Mouse (Mus musculus) C2C12 (cell line): ENCODE measurements around the gene Pmpca. TPM values are rescaled to one million over a fixed set of nuclear protein-coding genes. Genes with fewer than 3 reads are reported as not detected.

Experiments used
- H3K27me3 ChIP-seq: one replicate; pipeline ENCODE4 v1.6.1; 2011; ENCODE audit not compliant: control insufficient read depth, insufficient read depth, insufficient read length
- H3K36me3 ChIP-seq: one replicate; pipeline ENCODE4 v1.6.1; 2011; ENCODE audit not compliant: control insufficient read depth, insufficient read depth
- H3K4me3 ChIP-seq: one replicate; pipeline ENCODE4 v1.5.1; 2011; ENCODE audit warnings: mild to moderate bottlenecking, control low read depth; ENCODE audit not compliant: poor library complexity, insufficient read depth, severe bottlenecking
- H3K79me2 ChIP-seq: one replicate; pipeline ENCODE4 v1.6.1; 2011; ENCODE audit not compliant: control insufficient read depth, insufficient read depth
- H3K79me3 ChIP-seq: one replicate; pipeline ENCODE4 v1.6.1; 2011; ENCODE audit warnings: low read depth, control low read depth
- H3ac ChIP-seq: one replicate; pipeline ENCODE3; 2011; ENCODE audit warnings: low read depth; ENCODE audit not compliant: control insufficient read depth, insufficient read length
- CEBPB ChIP-seq: IDR thresholded peaks from one replicate; pipeline ENCODE4 v1.6.1; 2011; ENCODE audit warnings: low read depth, mild to moderate bottlenecking, control low read depth, moderate library complexity
- CTCF ChIP-seq: IDR thresholded peaks from one replicate; pipeline ENCODE4 v1.5.1; 2011; ENCODE audit not compliant: control insufficient read depth, insufficient read depth, insufficient read length
- FOSL1 ChIP-seq: IDR thresholded peaks from one replicate; pipeline ENCODE4 v1.8.0; 2011; ENCODE audit warnings: mild to moderate bottlenecking, low read length; ENCODE audit not compliant: poor library complexity, insufficient read depth, severe bottlenecking
- MAX ChIP-seq: IDR thresholded peaks from one replicate; pipeline ENCODE4 v1.6.1; 2011; ENCODE audit warnings: mild to moderate bottlenecking, control low read depth
- MYOD1 ChIP-seq: IDR thresholded peaks from one replicate; pipeline ENCODE4 v1.6.1; 2011; ENCODE audit warnings: low read depth; ENCODE audit not compliant: control insufficient read depth, insufficient read length
- MYOG ChIP-seq: IDR thresholded peaks from one replicate; pipeline ENCODE4 v1.6.1; 2011; ENCODE audit not compliant: control insufficient read depth, insufficient read length; ENCODE audit errors: extremely low read depth
- USF1 ChIP-seq: IDR thresholded peaks from one replicate; pipeline ENCODE4 v1.6.1; 2011; ENCODE audit warnings: low read depth, mild to moderate bottlenecking, control low read depth, moderate library complexity
- long read RNA-seq, 2 experiments: library from polyadenylated mRNA; unstranded; transcript quantifications; one replicate each; pipeline ENCODE4 v2.0.0; 2019 to 2020
- polyA plus RNA-seq: library from polyadenylated mRNA; unstranded; fragments of >200 nt; fragmentation: generic; extraction: Trizol; gene quantifications from one replicate; pipeline ENCODE4 v1.2.1, GENCODE M21; 2012; ENCODE audit warnings: missing spikeins

Pmpca gene
- polyA plus RNA-seq = 93.8 TPM
- long read RNA-seq, experiment 1, transcript Pmpca-201 (13 exons, 3,135 nt) = major isoform, 90 of 120 reads
- long read RNA-seq, experiment 1, partial matches to known transcripts = 10 of 120 reads
- long read RNA-seq, experiment 1, other reads (novel, unspliced or antisense) = 18 of 120 reads
- long read RNA-seq, experiment 2, transcript Pmpca-201 (13 exons, 3,135 nt) = major isoform, 950 of 1,037 reads
- long read RNA-seq, experiment 2, transcript Pmpca-202 (11 exons, 1,638 nt) = minor isoform, 13 of 1,037 reads
- long read RNA-seq, experiment 2, partial matches to known transcripts = 31 of 1,037 reads
- long read RNA-seq, experiment 2, other reads (novel, unspliced or antisense) = 43 of 1,037 reads

DNA sequence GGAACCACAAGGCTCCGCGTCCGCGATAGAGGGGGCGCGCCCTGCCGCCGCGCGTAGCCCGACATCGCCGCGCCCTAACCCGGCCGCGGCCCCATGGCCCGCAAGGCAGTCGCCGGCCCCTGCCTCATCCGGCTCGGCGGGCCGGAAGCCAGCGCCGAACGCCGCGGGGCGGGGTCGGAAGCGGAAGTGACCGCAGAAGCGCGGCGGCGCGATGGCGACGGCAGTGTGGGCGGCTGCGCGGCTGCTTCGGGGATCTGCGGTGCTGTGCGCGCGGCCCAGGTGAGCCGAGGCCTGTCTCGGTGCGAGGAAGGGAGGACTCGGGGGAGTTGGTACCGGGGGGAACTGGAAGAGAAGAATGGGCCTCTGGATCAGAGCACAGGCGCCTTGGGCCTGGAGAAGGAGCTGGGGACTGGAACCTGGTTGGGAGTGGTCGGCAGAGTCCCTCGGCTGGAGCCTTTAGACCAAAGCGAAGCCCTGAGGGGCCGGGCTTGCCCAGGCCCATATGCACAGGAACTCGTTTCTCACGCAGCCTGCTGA lies at the start of gene Pmpca, which contains the start of gene Entr1:
TSS of gene Pmpca (plus strand) at position 186 of the 537 bp plus-strand sequence.
TSS of gene Entr1 (minus strand) at position 163 of the 537 bp plus-strand sequence.
- peak within 1 kb of the TSS; percentile 99 for H3ac ChIP-seq
- TF ChIP-seq MAX (peak; percentile 77), MYOD1 (no peak), MYOG (no peak)
- H3K4me3 ChIP-seq = peak within 1 kb of the TSS; percentile 93
- H3K79me2 ChIP-seq = peaks cover 66% of the 10 kb centered on the region
- H3K36me3 ChIP-seq = peaks cover 79% of the 10 kb centered on the region
- H3K79me3 ChIP-seq = peaks cover 44% of the 10 kb centered on the region
- no peaks in the 10 kb centered on the region for H3K27me3 ChIP-seq

DNA sequence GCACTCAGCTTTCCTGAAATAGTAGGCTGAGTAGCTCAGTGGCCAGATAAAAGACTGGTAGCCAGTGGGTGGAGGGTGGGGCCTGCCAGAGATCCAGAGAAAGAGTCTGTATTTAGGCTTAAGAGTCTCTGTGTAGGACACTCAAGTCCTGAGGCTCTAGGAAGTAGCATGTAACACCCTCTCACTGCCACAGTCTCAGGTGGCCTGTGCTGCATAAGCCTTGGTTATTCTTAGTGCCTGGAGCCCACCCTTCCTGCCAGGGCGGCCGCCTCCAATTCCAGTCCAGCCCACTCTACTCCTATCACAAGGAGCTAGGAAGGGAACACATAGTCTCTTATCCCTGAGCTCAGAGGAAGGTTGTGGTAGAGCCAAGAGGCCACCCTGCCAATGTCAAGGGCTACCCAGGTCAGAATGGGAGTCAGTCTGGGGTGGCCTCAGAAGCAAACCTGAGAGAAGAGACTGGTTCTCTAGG lies 47.6 kb upstream of the Pmpca start:
- peaks cover 12% of the 10 kb centered on the region for H3K36me3 ChIP-seq
- no peaks in the 10 kb centered on the region for H3K79me2 ChIP-seq
- H3K4me3 ChIP-seq = no peak overlapping the region
- no peaks in the 10 kb centered on the region for H3K79me3 ChIP-seq
- TF ChIP-seq MYOD1 = no peak
- no peak for TF ChIP-seq MYOG
- no peak overlapping the region for H3ac ChIP-seq
- no peaks in the 10 kb centered on the region for H3K27me3 ChIP-seq

DNA sequence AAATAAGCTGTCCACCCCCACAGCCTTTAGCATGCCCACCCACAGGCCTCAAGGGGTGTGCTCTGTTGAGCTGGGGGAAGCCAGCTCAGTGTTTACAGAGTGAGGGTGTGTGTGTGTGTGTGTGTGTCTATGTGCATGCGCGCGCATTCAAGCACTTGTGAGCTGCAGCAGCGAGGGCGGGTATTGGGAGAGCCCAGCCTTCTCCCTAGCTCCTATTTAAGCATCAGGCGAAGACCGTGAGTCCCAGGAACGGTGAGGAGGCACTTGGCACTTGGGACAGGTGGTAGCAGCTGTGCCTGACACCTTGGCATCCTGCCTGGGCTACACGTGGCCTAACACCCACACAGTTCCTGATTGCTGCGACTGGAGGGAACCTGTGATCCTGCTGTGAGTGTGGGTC lies 47.1 kb upstream of the Pmpca start:
- H3ac ChIP-seq = no peak overlapping the region
- peaks cover 12% of the 10 kb centered on the region for H3K36me3 ChIP-seq
- no peak overlapping the region for H3K4me3 ChIP-seq
- no peaks in the 10 kb centered on the region for H3K27me3 ChIP-seq
- no peaks in the 10 kb centered on the region for H3K79me3 ChIP-seq
- TF ChIP-seq USF1 (peak; percentile 4), MAX (no peak), MYOG (no peak), CEBPB (no peak), CTCF (no peak), FOSL1 (no peak), MYOD1 (peak; percentile 66)
- no peaks in the 10 kb centered on the region for H3K79me2 ChIP-seq

DNA sequence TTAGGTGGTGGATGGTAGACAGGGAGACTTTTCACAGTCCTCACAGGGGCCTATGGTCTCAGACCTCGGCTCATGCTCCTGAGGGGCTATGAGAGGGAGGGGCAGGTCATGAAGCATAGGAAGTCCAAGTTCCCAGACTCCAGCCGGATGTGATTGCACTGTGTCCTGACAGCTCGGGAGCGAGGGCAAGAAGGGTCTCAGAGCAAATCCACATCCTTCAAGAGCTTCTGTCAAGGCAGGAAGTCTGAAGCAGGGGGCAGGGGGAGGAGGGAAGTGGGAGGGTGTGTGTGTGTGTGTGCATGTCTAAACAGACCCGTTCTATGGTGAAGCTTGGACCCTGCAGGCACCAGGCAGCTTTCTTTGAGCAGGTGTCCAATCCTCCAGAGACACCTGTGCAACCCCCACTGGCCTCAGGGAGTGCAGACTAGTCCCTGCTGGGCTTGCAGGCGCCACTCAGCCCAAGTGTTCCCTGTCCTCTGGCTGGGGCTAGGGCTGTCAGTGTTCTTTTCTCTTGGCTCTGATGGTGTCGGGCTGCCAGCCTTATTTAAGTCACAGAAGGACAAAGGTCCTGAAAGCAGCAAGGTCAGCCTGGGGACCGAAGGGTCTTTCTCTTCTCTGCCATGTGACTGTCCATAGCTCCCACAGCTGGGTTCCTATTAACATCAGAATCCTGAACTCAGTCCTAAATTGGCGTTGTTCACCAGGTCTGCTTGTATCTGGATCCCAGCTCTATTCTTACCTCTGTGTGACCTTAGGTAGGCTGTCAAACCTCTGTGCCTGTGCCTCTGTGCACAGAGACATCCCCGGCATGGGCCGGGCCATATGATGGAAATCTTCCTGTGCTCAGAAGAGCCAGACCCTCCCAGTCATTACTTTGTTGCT lies 46.3 kb upstream of the Pmpca start:
- no peak overlapping the region for H3ac ChIP-seq
- H3K27me3 ChIP-seq = no peaks in the 10 kb centered on the region
- peaks cover 12% of the 10 kb centered on the region for H3K36me3 ChIP-seq
- no peaks in the 10 kb centered on the region for H3K79me2 ChIP-seq
- TF ChIP-seq CEBPB (no peak), CTCF (no peak), MYOD1 (no peak), FOSL1 (no peak), MAX (no peak), USF1 (no peak), MYOG (no peak)
- H3K79me3 ChIP-seq = no peaks in the 10 kb centered on the region
- no peak overlapping the region for H3K4me3 ChIP-seq

DNA sequence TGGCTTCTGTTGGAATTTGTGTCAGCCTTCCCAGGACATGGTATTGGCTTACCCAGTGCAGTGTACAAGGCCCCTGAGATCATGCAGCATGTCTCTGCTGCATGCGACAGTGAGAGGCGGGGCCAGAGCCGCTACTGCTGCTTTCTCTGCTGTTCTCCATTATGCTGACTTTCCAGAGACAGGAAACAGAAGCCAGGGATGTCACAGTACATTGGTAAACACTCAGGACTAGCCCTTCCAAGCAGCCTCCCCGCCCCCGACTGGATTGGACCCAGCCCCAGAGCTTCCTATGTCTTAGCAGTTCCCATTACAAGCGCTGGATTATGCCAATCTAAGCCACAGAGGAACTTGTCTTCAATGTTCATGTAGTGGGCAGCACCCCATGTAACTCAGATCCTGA lies 40.9 kb upstream of the Pmpca start:
- Histone ChIP-seq H3K27me3 (no peaks in the 10 kb centered on the region), H3ac (no peak overlapping the region), H3K79me2 (peaks cover 19% of the 10 kb centered on the region), H3K4me3 (no peak overlapping the region), H3K36me3 (peaks cover 23% of the 10 kb centered on the region), H3K79me3 (peaks cover 3% of the 10 kb centered on the region)
- TF ChIP-seq MYOG (no peak), USF1 (no peak), CEBPB (no peak), MYOD1 (no peak), MAX (no peak), FOSL1 (no peak), CTCF (no peak)
